Mouse (Mus musculus): ENCODE measurements around the gene Spx. TPM values are rescaled to one million over a fixed set of nuclear protein-coding genes. Genes with fewer than 3 reads are reported as not detected.

Gene Spx
- polyA plus RNA-seq, 1 experiment from 2014 or later: 0.18 TPM

DNA sequence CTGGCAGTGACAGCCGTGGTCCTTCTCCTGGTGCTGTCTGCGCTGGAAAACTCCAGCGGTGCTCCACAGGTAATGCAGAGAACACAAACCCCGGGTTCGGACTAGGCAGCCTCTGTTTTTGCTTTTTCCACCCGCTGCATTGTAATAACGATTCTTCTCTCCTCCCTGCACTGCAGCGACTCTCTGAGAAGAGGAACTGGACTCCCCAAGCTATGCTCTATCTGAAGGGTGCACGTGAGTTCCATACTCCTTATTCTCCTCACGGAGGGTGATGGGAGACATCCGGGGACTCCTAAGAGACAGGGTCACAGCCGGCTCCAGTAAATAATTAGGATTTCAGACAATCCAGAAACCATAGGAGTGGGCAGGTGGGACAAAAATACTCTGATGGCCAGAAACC is 604 bp downstream of the Spx start:
- H3K4me1 ChIP-seq (ENCODE audit: control insufficient read depth, insufficient read depth, low read length): 0 out of 2 replicates have a peak, but pooled peaks cover 3% of the 10 kb centered on the region
- no peaks in the 10 kb centered on the region for H3K9me3 ChIP-seq (ENCODE audit: control insufficient read depth, low read length)
- H3K4me3 ChIP-seq (ENCODE audit: low read length): no peak overlapping the region
- no peak for ATAC-seq
- H3K9ac ChIP-seq (ENCODE audit: low read depth, low read length): no peak overlapping the region
- WGBS: 19% methylated on average over 12 of the region's 12 CpGs
- no peaks in the 10 kb centered on the region for H3K36me3 ChIP-seq (ENCODE audit: control insufficient read depth, insufficient read depth, low read length)
- no peak overlapping the region for H3K27ac ChIP-seq (ENCODE audit: low read length)
- no peak overlapping the region for H3K4me2 ChIP-seq (ENCODE audit: low read depth, low read length)
- peaks cover 13% of the 10 kb centered on the region; the same call in 1 of the 2 replicates for H3K27me3 ChIP-seq (replicated peaks; ENCODE audit: control insufficient read depth, insufficient read depth, low read length)

DNA sequence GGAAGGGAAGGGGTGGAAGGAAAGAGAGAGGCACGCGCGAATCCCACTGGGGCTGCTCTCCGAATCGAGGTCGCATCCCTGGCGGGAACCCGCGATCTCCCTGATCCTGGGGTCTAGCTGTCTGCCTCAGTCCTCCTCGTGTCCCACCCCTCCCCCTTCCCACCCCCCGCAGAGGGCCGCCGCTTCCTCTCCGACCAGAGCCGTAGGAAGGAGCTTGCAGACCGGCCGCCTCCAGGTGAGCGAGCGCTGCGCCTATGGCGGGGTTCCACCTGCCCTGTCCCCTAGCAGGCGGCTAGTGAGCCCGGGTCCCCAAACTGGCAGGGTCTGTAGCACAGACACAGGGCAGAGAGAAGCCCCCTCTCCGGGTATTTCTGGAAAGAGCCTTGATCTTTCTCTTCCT is 1.4 kb downstream of the Spx start:
- Histone ChIP-seq H3K27ac (ENCODE audit: low read length) (no peak overlapping the region), H3K9ac (ENCODE audit: low read depth, low read length) (no peak overlapping the region), H3K4me2 (ENCODE audit: low read depth, low read length) (peak overlapping the region; percentile 52), H3K27me3 (replicated peaks; ENCODE audit: control insufficient read depth, insufficient read depth, low read length) (peaks cover 13% of the 10 kb centered on the region; the same call in 1 of the 2 replicates), H3K9me3 (ENCODE audit: control insufficient read depth, low read length) (no peaks in the 10 kb centered on the region), H3K4me3 (ENCODE audit: low read length) (peak overlapping the region; percentile 33), H3K4me1 (ENCODE audit: control insufficient read depth, insufficient read depth, low read length) (0 out of 2 replicates have a peak, but pooled peaks cover 3% of the 10 kb centered on the region), H3K36me3 (ENCODE audit: control insufficient read depth, insufficient read depth, low read length) (no peaks in the 10 kb centered on the region)
- 2% methylated on average over 24 of the region's 24 CpGs for WGBS
- no peak for ATAC-seq

DNA sequence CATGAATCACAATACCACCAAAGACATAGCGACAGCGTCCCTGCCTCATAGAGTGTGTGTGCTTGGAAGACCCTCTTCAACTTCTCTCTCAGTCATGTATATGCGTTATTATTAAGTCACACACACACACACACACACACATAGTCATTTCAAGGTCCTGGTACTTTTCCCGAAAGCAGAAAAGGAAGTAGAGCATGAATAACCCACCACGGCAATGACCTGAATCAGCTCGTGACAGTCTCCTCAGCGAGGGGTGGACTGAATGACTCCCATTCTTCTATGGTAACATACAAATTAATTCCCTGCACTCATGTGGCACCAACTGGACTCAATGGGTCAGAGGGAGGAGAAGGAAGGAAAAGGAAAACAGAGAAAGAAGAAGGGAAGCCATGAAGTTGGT is 11.7 kb downstream of the Spx start:
- Histone ChIP-seq H3K27ac (ENCODE audit: low read length) (no peak overlapping the region), H3K9me3 (ENCODE audit: control insufficient read depth, low read length) (no peaks in the 10 kb centered on the region), H3K4me1 (ENCODE audit: control insufficient read depth, insufficient read depth, low read length) (no peaks in the 10 kb centered on the region), H3K27me3 (replicated peaks; ENCODE audit: control insufficient read depth, insufficient read depth, low read length) (no peaks in the 10 kb centered on the region), H3K4me3 (ENCODE audit: low read length) (no peak overlapping the region), H3K36me3 (ENCODE audit: control insufficient read depth, insufficient read depth, low read length) (no peaks in the 10 kb centered on the region), H3K4me2 (ENCODE audit: low read depth, low read length) (no peak overlapping the region), H3K9ac (ENCODE audit: low read depth, low read length) (no peak overlapping the region)
- WGBS: 76% methylated on average over 7 of the region's 7 CpGs
- ATAC-seq: no peak

DNA sequence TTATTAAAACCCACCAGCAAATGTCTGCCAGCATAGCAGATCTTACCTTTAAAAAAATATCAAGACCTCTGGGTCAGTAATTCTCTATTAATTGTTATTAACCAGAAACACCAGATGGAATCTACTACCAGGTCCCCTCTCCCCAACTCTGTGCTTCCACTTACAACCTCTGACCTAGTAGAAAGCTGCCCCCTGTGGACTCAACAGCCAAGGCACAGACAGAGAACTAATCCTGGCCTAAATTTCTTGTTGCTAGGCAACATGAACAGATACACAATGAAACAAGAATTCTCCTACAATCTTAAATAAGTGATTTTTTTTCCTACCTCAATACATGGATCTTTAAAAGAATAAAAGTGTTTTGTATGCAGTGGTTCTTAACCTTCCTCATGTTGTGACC is 15.8 kb downstream of the Spx start:
- no peaks in the 10 kb centered on the region for H3K4me1 ChIP-seq (ENCODE audit: control insufficient read depth, insufficient read depth, low read length)
- no peak overlapping the region for H3K9ac ChIP-seq (ENCODE audit: low read depth, low read length)
- H3K27me3 ChIP-seq (replicated peaks; ENCODE audit: control insufficient read depth, insufficient read depth, low read length): no peaks in the 10 kb centered on the region
- no peak overlapping the region for H3K27ac ChIP-seq (ENCODE audit: low read length)
- ATAC-seq: no peak
- no peak overlapping the region for H3K4me2 ChIP-seq (ENCODE audit: low read depth, low read length)
- no peaks in the 10 kb centered on the region for H3K36me3 ChIP-seq (ENCODE audit: control insufficient read depth, insufficient read depth, low read length)
- H3K9me3 ChIP-seq (ENCODE audit: control insufficient read depth, low read length): no peaks in the 10 kb centered on the region
- no peak overlapping the region for H3K4me3 ChIP-seq (ENCODE audit: low read length)

DNA sequence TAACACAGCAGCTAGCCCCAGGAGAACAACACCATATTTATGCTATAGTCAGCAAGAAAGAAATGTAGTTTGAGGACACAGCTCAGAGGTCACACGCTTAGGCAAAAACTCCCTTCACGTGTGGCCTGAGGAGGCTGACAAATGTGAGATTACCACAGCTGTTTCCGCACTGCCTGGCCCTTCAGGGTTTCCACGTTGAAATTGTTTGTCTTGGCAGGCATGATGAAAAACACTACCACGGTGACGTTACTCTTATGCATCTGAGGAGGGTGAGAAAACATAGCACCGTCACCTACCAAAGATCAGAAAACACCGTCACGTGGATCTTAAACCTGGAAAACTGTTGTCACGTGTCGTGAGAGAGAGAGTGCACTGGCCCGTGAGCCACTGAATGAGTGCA is 38.1 kb downstream of the Spx start:
- WGBS: 70% methylated on average over 12 of the region's 12 CpGs
- no peak for ATAC-seq

DNA sequence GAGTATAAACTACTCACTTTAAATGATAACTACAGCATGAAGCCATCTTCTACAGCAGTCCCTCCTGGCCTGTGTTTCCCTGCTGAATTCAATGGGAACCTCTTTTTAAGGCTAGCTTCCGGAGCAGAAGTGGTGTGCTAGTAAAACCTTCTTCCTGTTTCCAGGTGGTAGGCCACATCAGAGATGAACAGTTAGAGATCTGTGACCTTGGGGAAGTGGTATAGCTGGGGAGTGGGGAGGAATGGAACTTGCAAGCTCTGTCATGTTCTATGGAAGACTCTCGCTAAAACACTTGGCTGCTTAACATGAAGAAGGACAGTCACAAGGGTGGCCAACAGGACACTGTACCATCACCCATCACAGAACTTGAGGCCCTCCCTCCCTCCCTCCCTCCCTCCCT is 40.1 kb downstream of the Spx start:
- Histone ChIP-seq H3K36me3 (ENCODE audit: control insufficient read depth, insufficient read depth, low read length) (no peaks in the 10 kb centered on the region), H3K4me3 (ENCODE audit: low read length) (no peak overlapping the region), H3K9me3 (ENCODE audit: control insufficient read depth, low read length) (no peaks in the 10 kb centered on the region), H3K27ac (ENCODE audit: low read length) (no peak overlapping the region), H3K4me1 (ENCODE audit: control insufficient read depth, insufficient read depth, low read length) (no peaks in the 10 kb centered on the region), H3K27me3 (replicated peaks; ENCODE audit: control insufficient read depth, insufficient read depth, low read length) (no peaks in the 10 kb centered on the region), H3K9ac (ENCODE audit: low read depth, low read length) (no peak overlapping the region), H3K4me2 (ENCODE audit: low read depth, low read length) (no peak overlapping the region)
- 91% methylated on average over 2 of the region's 2 CpGs for WGBS
- ATAC-seq: no peak

More for the DNA sequence above, 38.1 kb downstream of the Spx start:
- no peaks in the 10 kb centered on the region for H3K9me3 ChIP-seq (ENCODE audit: control insufficient read depth, low read length)
- H3K4me1 ChIP-seq (ENCODE audit: control insufficient read depth, insufficient read depth, low read length): no peaks in the 10 kb centered on the region
- no peak overlapping the region for H3K4me2 ChIP-seq (ENCODE audit: low read depth, low read length)
- no peak overlapping the region for H3K27ac ChIP-seq (ENCODE audit: low read length)
- no peaks in the 10 kb centered on the region for H3K36me3 ChIP-seq (ENCODE audit: control insufficient read depth, insufficient read depth, low read length)
- no peaks in the 10 kb centered on the region for H3K27me3 ChIP-seq (replicated peaks; ENCODE audit: control insufficient read depth, insufficient read depth, low read length)
- H3K9ac ChIP-seq (ENCODE audit: low read depth, low read length): no peak overlapping the region
- H3K4me3 ChIP-seq (ENCODE audit: low read length): no peak overlapping the region

DNA sequence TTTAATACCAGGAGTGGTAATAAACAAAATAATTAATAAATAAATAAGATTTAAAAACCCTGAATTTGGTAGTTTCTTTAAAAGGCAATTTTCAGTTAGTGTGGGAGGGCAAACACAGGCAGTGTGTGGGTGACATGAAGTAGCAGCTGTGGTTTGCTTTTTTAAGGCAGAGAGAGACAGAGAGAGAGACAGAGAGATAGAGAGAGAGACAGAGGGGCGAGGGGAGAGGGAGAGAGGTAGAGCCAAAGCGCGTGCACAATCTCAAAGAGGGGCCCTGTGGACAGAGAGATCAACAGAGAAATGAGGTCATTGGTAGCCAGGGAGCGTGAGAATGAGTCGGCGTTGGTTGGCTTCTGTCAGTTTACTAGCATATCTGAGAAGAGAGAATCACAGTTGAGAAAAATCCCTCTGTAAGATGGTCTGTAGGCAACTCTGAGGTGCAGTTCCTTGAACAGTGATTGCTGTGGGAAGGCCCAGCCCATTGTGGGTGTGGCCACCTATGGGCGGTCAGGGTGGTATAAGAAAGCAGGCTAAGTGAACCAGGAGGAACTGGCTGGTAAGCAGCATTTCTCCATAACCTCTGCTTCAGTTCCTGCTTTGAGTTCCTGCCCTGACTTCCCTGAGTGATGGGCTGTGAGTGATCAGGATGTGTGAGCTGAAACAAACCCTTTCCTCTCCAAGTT is 42.2 kb downstream of the Spx start:
- Histone ChIP-seq H3K9me3 (ENCODE audit: control insufficient read depth, low read length) (no peaks in the 10 kb centered on the region), H3K9ac (ENCODE audit: low read depth, low read length) (no peak overlapping the region), H3K4me2 (ENCODE audit: low read depth, low read length) (no peak overlapping the region), H3K27me3 (replicated peaks; ENCODE audit: control insufficient read depth, insufficient read depth, low read length) (no peaks in the 10 kb centered on the region), H3K27ac (ENCODE audit: low read length) (no peak overlapping the region), H3K4me1 (ENCODE audit: control insufficient read depth, insufficient read depth, low read length) (no peaks in the 10 kb centered on the region), H3K4me3 (ENCODE audit: low read length) (no peak overlapping the region), H3K36me3 (ENCODE audit: control insufficient read depth, insufficient read depth, low read length) (no peaks in the 10 kb centered on the region)
- WGBS: 61% methylated on average over 7 of the region's 7 CpGs
- peak; percentile 89 for ATAC-seq

DNA sequence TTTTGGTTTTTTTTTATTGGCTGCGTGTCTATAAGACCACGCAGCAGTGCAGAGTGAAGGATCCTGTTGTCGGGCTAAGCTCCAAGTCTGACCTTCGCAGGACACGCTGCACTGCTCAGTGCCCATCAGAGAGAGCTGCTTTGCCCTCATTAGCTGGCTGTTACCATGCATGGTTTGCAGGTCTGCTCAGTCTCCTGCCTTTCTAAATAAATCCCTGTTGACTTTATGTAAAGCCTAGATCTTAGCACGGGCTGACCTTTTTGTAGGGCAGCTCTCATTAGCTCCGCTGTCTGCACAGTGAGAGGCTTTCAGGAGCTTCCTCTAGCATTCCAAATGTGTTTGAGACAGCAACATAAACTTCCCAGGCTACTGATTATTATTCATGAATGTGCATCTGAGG is 44.8 kb downstream of the Spx start:
- 30% methylated on average over 7 of the region's 7 CpGs for WGBS
- H3K27ac ChIP-seq (ENCODE audit: low read length): no peak overlapping the region
- H3K4me3 ChIP-seq (ENCODE audit: low read length): no peak overlapping the region
- ATAC-seq: no peak
- no peak overlapping the region for H3K9ac ChIP-seq (ENCODE audit: low read depth, low read length)
- H3K4me2 ChIP-seq (ENCODE audit: low read depth, low read length): no peak overlapping the region
- no peaks in the 10 kb centered on the region for H3K27me3 ChIP-seq (replicated peaks; ENCODE audit: control insufficient read depth, insufficient read depth, low read length)
- H3K36me3 ChIP-seq (ENCODE audit: control insufficient read depth, insufficient read depth, low read length): no peaks in the 10 kb centered on the region
- H3K4me1 ChIP-seq (ENCODE audit: control insufficient read depth, insufficient read depth, low read length): no peaks in the 10 kb centered on the region
- no peaks in the 10 kb centered on the region for H3K9me3 ChIP-seq (ENCODE audit: control insufficient read depth, low read length)

DNA sequence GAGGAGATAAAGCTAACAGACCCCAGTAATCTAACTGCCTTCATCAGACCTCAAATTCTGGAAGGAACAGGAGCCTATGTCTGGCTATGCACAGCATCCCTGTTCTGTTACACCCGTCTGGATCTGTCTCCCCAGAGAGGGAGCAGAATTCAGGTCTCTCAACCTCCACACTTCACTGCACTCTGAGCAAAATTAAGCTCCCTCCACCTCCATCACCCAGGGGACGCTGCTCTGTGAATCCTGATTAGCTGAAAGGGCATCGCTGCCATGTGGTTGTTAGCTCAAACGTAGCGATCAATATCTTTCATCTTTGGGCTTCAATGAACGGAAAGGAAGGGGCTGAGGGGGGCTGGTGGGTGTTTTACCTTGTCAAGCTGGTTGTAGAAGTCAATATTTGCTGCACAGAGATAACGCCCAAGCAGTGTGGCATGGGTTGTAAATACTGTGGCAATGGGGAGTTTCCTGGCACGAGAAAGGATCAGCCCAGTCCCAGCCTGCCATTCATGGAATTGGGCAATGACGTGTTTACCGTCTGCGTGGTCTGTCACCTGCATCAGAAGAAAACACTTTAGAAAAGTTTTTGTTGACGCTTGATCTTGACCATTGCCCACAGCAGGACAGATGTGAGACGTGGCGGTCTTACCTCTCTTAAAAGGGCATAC is 45.9 kb downstream of the Spx start:
- no peak overlapping the region for H3K27ac ChIP-seq (ENCODE audit: low read length)
- no peaks in the 10 kb centered on the region for H3K36me3 ChIP-seq (ENCODE audit: control insufficient read depth, insufficient read depth, low read length)
- H3K9ac ChIP-seq (ENCODE audit: low read depth, low read length): no peak overlapping the region
- H3K4me3 ChIP-seq (ENCODE audit: low read length): no peak overlapping the region
- H3K9me3 ChIP-seq (ENCODE audit: control insufficient read depth, low read length): no peaks in the 10 kb centered on the region
- no peak overlapping the region for H3K4me2 ChIP-seq (ENCODE audit: low read depth, low read length)
- WGBS: 56% methylated on average over 14 of the region's 14 CpGs
- no peaks in the 10 kb centered on the region for H3K27me3 ChIP-seq (replicated peaks; ENCODE audit: control insufficient read depth, insufficient read depth, low read length)
- 0 out of 2 replicates have a peak, but pooled peaks have one; percentile 23 for ATAC-seq
- no peaks in the 10 kb centered on the region for H3K4me1 ChIP-seq (ENCODE audit: control insufficient read depth, insufficient read depth, low read length)
